Mouse (Mus musculus) kidney, adult 2 months (tissue): Measurements from ENCODE around the gene Vtn. TPM values are rescaled to one million over a fixed set of nuclear protein-coding genes. Genes with fewer than 3 reads are reported as not detected.

Experiments used
- DNase-seq: peaks from one replicate; pipeline ENCODE4 v3.0.0; 2021
- H3K27ac ChIP-seq: fragments of 200-500 bp; 2 replicates; pipeline ENCODE4 v1.5.1; 2012; ENCODE audit warnings: low read depth, low read length, control low read depth, inconsistent platforms; ENCODE audit not compliant: insufficient read depth
- H3K27me3 ChIP-seq: fragments of 200-500 bp; replicated peaks from 2 replicates; pipeline ENCODE4 v1.6.1; 2012; ENCODE audit warnings: mild to moderate bottlenecking, moderate library complexity, low read length, inconsistent platforms; ENCODE audit not compliant: control insufficient read depth, insufficient read depth
- H3K36me3 ChIP-seq: fragments of 200-500 bp; 2 replicates; pipeline ENCODE4 v1.6.1; 2012; ENCODE audit warnings: mild to moderate bottlenecking, moderate library complexity, low read length, inconsistent platforms; ENCODE audit not compliant: control insufficient read depth, insufficient read depth
- H3K4me1 ChIP-seq: fragments of 200-500 bp; 2 replicates; pipeline ENCODE4 v1.6.1; 2011; ENCODE audit warnings: low read length; ENCODE audit not compliant: control insufficient read depth, insufficient read depth
- H3K4me3 ChIP-seq: fragments of 200-500 bp; 2 replicates; pipeline ENCODE4 v1.5.1; 2011; ENCODE audit warnings: mild to moderate bottlenecking, low read depth, low read length, control low read depth; ENCODE audit not compliant: insufficient read depth
- CTCF ChIP-seq: fragments of 200-500 bp; conservative IDR thresholded peaks from 2 replicates; pipeline ENCODE4 v1.5.1; 2011; ENCODE audit warnings: low read depth, mild to moderate bottlenecking, control low read depth, low read length, moderate library complexity, mixed read lengths; ENCODE audit not compliant: insufficient read depth, insufficient read length
- POLR2A ChIP-seq: fragments of 200-500 bp; IDR thresholded peaks from one replicate; pipeline ENCODE4 v1.6.1; 2011; ENCODE audit warnings: low read depth, low read length, control low read depth
- WGBS: fragments of 180-500 bp; shearing (Covaris S2); methylation state at CpG from one replicate; pipeline ENCODE4 v1.1.7; 2018; 5-methylcytosine and 5-hydroxymethylcytosine counted together
- polyA plus RNA-seq: library from polyadenylated mRNA; depleted of rRNA; stranded (reverse); fragments of >200 nt; gene quantifications from 2 replicates; pipeline ENCODE4 v1.2.3, GENCODE M21; 2012

The Vtn gene
- polyA plus RNA-seq, 1 experiment, result 3.3 TPM

DNA sequence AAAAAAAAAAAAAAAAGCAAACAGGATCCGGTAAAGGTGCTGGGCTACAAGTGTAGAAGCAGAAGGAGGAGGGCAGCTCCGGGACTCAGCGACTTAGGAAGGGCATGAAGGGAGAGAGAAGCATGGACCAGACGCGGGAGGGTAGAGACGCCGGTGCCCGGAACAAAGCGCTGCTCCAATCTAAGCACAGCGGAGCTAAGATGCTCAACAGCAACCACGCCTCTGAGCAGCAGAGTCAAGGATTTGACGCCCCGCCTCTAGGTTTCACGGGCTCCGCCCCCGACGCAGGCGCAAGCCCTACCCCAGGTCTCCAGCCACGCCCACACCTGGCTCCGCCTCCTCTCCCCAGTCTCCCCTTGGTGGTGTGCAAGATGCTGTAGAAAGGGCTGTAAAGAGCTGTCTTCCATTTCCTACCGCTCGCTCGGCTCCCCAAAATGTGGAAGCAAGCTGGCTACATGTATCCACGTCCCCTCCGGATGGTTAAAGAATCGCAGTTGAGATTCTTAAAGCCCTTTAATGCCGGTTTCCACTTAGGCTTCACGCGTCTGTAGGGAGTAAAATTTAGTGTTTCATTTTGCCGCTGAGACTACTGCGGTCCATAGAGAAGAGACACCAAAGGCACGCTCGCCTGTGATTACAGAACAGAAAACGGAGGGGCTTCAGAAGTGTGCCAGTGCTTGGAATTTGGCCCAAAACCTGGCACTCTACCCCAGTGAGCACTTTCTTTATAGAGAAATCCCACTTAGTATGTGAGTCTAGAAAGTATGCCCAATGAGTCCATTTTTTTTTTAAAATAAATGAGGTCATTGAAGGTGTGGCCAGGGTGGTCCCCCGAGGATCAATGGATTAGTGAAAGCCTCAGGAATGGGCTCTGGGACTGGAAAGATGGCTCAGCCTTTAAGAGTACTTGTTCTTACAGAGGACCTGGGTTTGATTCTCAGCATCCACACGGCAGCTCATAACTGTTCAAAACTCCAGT lies 1.1 kb upstream of the Vtn start, which contains the start of gene Sarm1:
Gene Sarm1, minus strand, starts transcription at position 211 of the 979 bp plus-strand sequence.
- peak; percentile 94 for DNase-seq
- H3K4me3 ChIP-seq, result peak within 1 kb of the TSS; percentile 48
- no peaks in the 10 kb centered on the region for H3K4me1 ChIP-seq
- H3K27me3 ChIP-seq, result no peaks in the 10 kb centered on the region; the same call in 1 of the 2 replicates
- H3K27ac ChIP-seq, result no peak within 1 kb of the TSS
- no peaks in the 10 kb centered on the region for H3K36me3 ChIP-seq
- 4% methylated on average over 36 of the region's 36 CpGs for WGBS
- no peak for TF ChIP-seq CTCF
- no peak for TF ChIP-seq POLR2A

DNA sequence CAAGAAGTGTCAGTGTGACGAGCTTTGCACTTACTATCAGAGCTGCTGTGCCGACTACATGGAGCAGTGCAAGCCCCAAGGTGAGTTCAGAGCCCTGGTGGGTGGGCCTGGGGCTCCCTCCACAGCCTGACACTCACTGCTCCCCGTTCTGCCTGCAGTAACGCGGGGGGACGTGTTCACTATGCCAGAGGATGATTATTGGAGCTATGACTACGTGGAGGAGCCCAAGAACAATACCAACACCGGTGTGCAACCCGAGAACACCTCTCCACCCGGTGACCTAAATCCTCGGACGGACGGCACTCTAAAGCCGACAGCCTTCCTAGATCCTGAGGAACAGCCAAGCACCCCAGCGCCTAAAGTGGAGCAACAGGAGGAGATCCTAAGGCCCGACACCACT lies 652 bp downstream of the Vtn start:
- WGBS, result 39% methylated on average over 16 of the region's 16 CpGs

DNA sequence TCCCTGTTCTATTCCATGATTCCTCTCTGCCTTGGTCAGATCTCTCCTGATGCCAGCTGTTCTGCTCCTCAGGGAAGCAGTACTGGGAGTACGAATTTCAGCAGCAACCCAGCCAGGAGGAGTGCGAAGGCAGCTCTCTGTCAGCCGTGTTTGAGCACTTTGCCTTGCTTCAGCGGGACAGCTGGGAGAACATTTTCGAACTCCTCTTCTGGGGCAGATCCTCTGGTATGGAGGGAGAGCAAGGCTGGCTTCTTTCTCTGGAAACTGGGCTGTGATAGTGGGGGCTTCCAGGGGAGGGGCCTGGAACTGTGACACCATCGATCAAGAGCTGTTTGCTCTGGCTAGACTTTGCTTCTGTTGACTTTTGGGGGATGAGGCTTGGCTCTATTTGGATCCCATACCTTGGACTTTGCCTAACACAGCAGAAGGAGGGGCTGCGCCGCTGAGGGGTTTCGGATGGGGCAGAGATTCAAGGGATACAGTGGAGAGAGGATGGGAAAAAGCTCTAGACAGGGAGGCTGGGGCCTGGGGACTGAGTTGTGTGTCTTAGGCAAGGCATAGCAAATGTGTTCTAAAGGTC lies 1.8 kb downstream of the Vtn start:
- H3K36me3 ChIP-seq, result no peaks in the 10 kb centered on the region
- no peak overlapping the region for H3K4me3 ChIP-seq
- H3K27me3 ChIP-seq, result no peaks in the 10 kb centered on the region
- H3K4me1 ChIP-seq, result no peaks in the 10 kb centered on the region
- no peak for TF ChIP-seq POLR2A
- no peak for TF ChIP-seq CTCF
- no peak overlapping the region for H3K27ac ChIP-seq
- WGBS, result 81% methylated on average over 9 of the region's 9 CpGs
- no peak for DNase-seq

More for the DNA sequence above, 652 bp downstream of the Vtn start:
- Histone ChIP-seq H3K4me1 (no peaks in the 10 kb centered on the region), H3K4me3 (no peak overlapping the region), H3K27me3 (no peaks in the 10 kb centered on the region; the same call in 1 of the 2 replicates), H3K27ac (no peak overlapping the region), H3K36me3 (no peaks in the 10 kb centered on the region)
- no peak for DNase-seq
- no peak for TF ChIP-seq CTCF
- TF ChIP-seq POLR2A, result no peak

DNA sequence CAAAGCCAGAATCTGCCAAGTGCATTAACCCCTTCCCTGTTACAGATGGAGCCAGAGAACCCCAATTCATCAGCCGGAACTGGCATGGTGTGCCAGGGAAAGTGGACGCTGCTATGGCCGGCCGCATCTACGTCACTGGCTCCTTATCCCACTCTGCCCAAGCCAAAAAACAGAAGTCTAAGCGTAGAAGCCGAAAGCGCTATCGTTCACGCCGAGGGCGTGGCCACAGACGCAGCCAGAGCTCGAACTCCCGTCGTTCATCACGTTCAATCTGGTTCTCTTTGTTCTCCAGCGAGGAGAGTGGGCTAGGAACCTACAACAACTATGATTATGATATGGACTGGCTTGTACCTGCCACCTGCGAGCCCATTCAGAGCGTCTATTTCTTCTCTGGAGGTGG lies 2.6 kb downstream of the Vtn start:
- no peaks in the 10 kb centered on the region for H3K36me3 ChIP-seq
- no peak for DNase-seq
- no peak overlapping the region for H3K27ac ChIP-seq
- no peaks in the 10 kb centered on the region for H3K4me1 ChIP-seq
- WGBS, result 72% methylated on average over 20 of the region's 20 CpGs
- TF ChIP-seq CTCF (no peak), POLR2A (no peak)
- no peaks in the 10 kb centered on the region for H3K27me3 ChIP-seq
- no peak overlapping the region for H3K4me3 ChIP-seq

DNA sequence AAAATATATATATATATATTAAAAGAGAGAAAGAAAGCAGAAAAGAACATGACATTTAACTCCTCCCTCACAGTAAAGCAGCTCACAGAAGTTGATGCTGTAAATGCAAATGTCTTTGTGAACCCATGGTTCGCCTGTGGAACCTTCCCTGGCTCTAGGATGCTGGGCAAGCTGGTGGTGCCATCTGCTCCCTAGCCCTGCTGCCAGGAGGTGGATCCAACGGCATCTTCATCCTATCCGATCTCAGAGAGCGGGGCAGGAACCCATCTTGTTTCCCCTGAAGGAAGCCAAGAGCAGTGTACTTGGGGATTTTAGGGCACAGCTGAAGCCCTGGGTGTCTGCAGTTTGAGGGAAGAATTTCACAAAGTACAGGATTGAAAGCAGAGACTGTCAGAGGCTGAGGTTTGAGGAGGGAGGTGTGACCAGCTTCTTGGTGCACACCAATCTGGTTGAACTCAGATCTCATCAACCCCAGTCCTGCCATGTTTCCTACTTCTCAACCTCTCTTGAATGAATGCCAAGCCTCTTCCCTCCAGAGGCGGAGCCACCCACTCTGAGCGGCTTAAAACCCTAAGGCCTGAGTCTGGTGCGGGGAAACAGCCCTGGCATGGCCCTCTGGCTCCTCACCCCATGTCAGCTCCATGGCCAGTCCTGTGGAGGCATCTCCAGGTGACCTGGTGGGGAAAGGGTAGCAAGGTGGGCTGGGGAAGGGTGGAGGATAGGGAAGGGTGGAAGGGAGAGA lies 4.2 kb downstream of the Vtn start, which contains the start of gene Sebox:
Gene Sebox, plus strand, starts transcription at position 539 of the 742 bp plus-strand sequence.
- Histone ChIP-seq H3K36me3 (no peaks in the 10 kb centered on the region), H3K27me3 (no peaks in the 10 kb centered on the region), H3K4me1 (no peaks in the 10 kb centered on the region), H3K27ac (no peak within 1 kb of the TSS), H3K4me3 (no peak within 1 kb of the TSS)
- TF ChIP-seq CTCF (no peak), POLR2A (no peak)
- 68% methylated on average over 7 of the region's 7 CpGs for WGBS
- DNase-seq, result no peak

DNA sequence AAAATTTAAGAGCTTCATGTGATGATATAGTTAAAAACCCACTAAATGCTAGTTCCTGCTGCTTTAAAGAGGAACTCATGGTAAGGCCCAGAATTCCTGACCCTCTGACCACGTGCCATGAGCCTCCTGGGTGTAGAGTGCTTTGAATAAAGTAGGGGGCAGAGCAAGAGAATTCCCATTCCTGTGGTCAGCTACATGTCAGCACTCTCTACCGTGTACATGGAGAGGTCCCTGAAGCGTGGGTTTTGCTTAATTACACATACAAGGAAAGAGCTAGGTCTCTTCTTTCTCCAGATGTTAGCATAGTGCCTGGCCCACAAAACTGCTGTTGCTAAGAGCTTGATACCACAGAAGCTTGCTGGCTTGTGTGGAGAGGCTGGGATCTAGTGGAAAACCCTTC lies 6.5 kb downstream of the Vtn start:
- WGBS, result 85% methylated on average over 3 of the region's 3 CpGs
- TF ChIP-seq CTCF, result no peak
- TF ChIP-seq POLR2A, result no peak

DNA sequence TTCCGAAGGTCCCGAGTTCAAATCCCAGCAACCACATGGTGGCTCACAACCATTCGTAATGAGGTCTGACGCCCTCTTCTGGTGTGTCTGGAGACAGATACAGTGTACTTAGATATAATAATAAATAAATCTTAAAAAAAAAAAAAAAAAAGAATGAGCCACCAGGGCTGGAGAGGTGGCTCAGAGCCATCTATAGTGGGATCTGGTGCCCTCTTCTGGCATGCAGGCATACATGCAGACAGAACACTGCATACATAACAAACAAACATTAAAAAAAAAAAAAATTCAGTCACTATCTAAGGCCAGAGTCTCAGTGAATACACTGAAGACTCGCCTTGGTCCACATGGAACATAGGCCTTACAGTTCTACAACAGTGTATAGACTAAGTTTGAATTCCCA lies 10.3 kb downstream of the Vtn start:
- Histone ChIP-seq H3K4me1 (peaks cover 5% of the 10 kb centered on the region; the same call in 1 of the 2 replicates), H3K27me3 (no peaks in the 10 kb centered on the region), H3K27ac (no peak overlapping the region), H3K4me3 (no peak overlapping the region), H3K36me3 (peaks cover 2% of the 10 kb centered on the region)
- WGBS, result 82% methylated on average over 5 of the region's 5 CpGs
- TF ChIP-seq POLR2A, result no peak
- TF ChIP-seq CTCF, result peak; percentile 51
- DNase-seq, result no peak

More for the DNA sequence above, 6.5 kb downstream of the Vtn start:
- H3K36me3 ChIP-seq, result peaks cover 2% of the 10 kb centered on the region
- H3K4me3 ChIP-seq, result no peak overlapping the region
- DNase-seq, result no peak
- no peaks in the 10 kb centered on the region for H3K4me1 ChIP-seq
- H3K27ac ChIP-seq, result no peak overlapping the region
- H3K27me3 ChIP-seq, result no peaks in the 10 kb centered on the region
